Mouse (Mus musculus): ENCODE results near the gene Serac1. TPM values are rescaled to one million over a fixed set of nuclear protein-coding genes. Genes with fewer than 3 reads are reported as not detected.

Serac1 gene
- polyA plus RNA-seq, 1 experiment from 2014 or later = 7.0 TPM

- in situ Hi-C loops (cut with MboI; ENCODE audit: low pct_unique_long_range_greater_than_20kb) = no loop called here
- ChIA-PET CTCF (interaction anchor here (0.7 to 0.8 kb wide), 2 partner anchors 18 to 88 kb away, joined by 3 read pairs; no protein-coding TSS in a partner anchor), POLR2A (interaction anchor here (1.1 to 1.5 kb wide), 3 partner anchors 17 to 57 kb away, joined by 3 to 4 read pairs (median 3); no protein-coding TSS in a partner anchor)
- H3K27me3 ChIP-seq = no peaks in the 10 kb centered on the region
- no peak for TF ChIP-seq CTCF (IDR thresholded peaks at IDR 0.05)
- ATAC-seq = no peak
- no peak for DNase-seq (ENCODE audit: low read depth, low spot score)
Observed at GRCm38 (mm10) chr17:6108175-6108574, 28.6 kb upstream of the Serac1 start.

- H3K27me3 ChIP-seq = no peaks in the 10 kb centered on the region
- ATAC-seq = peak; percentile 40
- ChIA-PET POLR2A (interaction anchor here (1.1 to 1.5 kb wide), 4 partner anchors 9 to 58 kb away, joined by 3 to 4 read pairs (median 4); no protein-coding TSS in a partner anchor), CTCF (interaction anchor here (0.7 kb wide), 1 partner anchor 20 kb away, joined by 3 read pairs; no protein-coding TSS in a partner anchor)
- DNase-seq (ENCODE audit: low read depth, low spot score) = no peak
- in situ Hi-C loops (cut with MboI; ENCODE audit: low pct_unique_long_range_greater_than_20kb) = no loop called here
- no peak for TF ChIP-seq CTCF (IDR thresholded peaks at IDR 0.05)
Observed at GRCm38 (mm10) chr17:6107015-6107601, 27.6 kb upstream of the Serac1 start.

- CTCF ChIA-PET = no interaction called here
- in situ Hi-C loops (cut with MboI; ENCODE audit: low pct_unique_long_range_greater_than_20kb) = no loop called here
- TF ChIP-seq CTCF (IDR thresholded peaks at IDR 0.05) = no peak
- ATAC-seq = peak; percentile 81
- H3K27me3 ChIP-seq = no peaks in the 10 kb centered on the region
- POLR2A ChIA-PET = interaction anchor here (1.1 to 1.5 kb wide), 2 partner anchors 10 to 19 kb away, joined by 3 to 4 read pairs; no protein-coding TSS in a partner anchor
- no peak for DNase-seq (ENCODE audit: low read depth, low spot score)
Observed at GRCm38 (mm10) chr17:6106361-6107014, 26.9 kb upstream of the Serac1 start, which contains the start of gene Tulp4. TSS of gene Tulp4 (plus strand) at chr17:6106437.

- ChIA-PET POLR2A (no interaction called here), CTCF (interaction anchor here (1.2 kb wide), 1 partner anchor 70 kb away, joined by 3 read pairs; no protein-coding TSS in a partner anchor)
- no peak for ATAC-seq
Observed at GRCm38 (mm10) chr17:6103566-6103965, 24.0 kb upstream of the Serac1 start.

GRCm38 (mm10) chr17:6102287-6102686 lies 22.7 kb upstream of the Serac1 start:
- no peak for ATAC-seq
- CTCF ChIA-PET = interaction anchor here (1.0 kb wide), 1 partner anchor 16 kb away, joined by 3 read pairs; no protein-coding TSS in a partner anchor

More at GRCm38 (mm10) chr17:6103566-6103965, 24.0 kb upstream of the Serac1 start:
- no peaks in the 10 kb centered on the region for H3K27me3 ChIP-seq
- DNase-seq (ENCODE audit: low read depth, low spot score) = no peak
- in situ Hi-C loops (cut with MboI; ENCODE audit: low pct_unique_long_range_greater_than_20kb) = no loop called here
- TF ChIP-seq CTCF (IDR thresholded peaks at IDR 0.05) = no peak

GRCm38 (mm10) chr17:6097884-6098283 lies 18.3 kb upstream of the Serac1 start:
- ChIA-PET CTCF (interaction anchor here (1.0 to 1.9 kb wide), 4 partner anchors 11 to 19 kb away, joined by 3 to 9 read pairs (median 4); partner anchors contain the start of gene Serac1), POLR2A (no interaction called here)
- in situ Hi-C loops (cut with MboI; ENCODE audit: low pct_unique_long_range_greater_than_20kb) = loop anchor here (25.0 kb wide), 1 partner anchor 589 kb away; no protein-coding TSS in a partner anchor
- no peak for DNase-seq (ENCODE audit: low read depth, low spot score)
- TF ChIP-seq CTCF (IDR thresholded peaks at IDR 0.05) = peak; percentile 98
- H3K27me3 ChIP-seq = no peaks in the 10 kb centered on the region
- peak; percentile 67 for ATAC-seq

More at GRCm38 (mm10) chr17:6102287-6102686, 22.7 kb upstream of the Serac1 start:
- TF ChIP-seq CTCF (IDR thresholded peaks at IDR 0.05) = no peak
- in situ Hi-C loops (cut with MboI; ENCODE audit: low pct_unique_long_range_greater_than_20kb) = no loop called here
- H3K27me3 ChIP-seq = no peaks in the 10 kb centered on the region
- POLR2A ChIA-PET = no interaction called here
- no peak for DNase-seq (ENCODE audit: low read depth, low spot score)

- no peaks in the 10 kb centered on the region for H3K27me3 ChIP-seq
- CTCF ChIA-PET = interaction anchor here (0.7 kb wide), 1 partner anchor 14 kb away, joined by 4 read pairs; no protein-coding TSS in a partner anchor
- no peak for DNase-seq (ENCODE audit: low read depth, low spot score)
- in situ Hi-C loops (cut with MboI; ENCODE audit: low pct_unique_long_range_greater_than_20kb) = loop anchor here (25.0 kb wide), 1 partner anchor 592 kb away; no protein-coding TSS in a partner anchor
- POLR2A ChIA-PET = no interaction called here
- no peak for TF ChIP-seq CTCF (IDR thresholded peaks at IDR 0.05)
- ATAC-seq = no peak
Observed at GRCm38 (mm10) chr17:6095579-6095978, 16.0 kb upstream of the Serac1 start.

- DNase-seq (ENCODE audit: low read depth, low spot score) = no peak
- in situ Hi-C loops (cut with MboI; ENCODE audit: low pct_unique_long_range_greater_than_20kb) = loop anchor here (25.0 kb wide), 1 partner anchor 596 kb away; no protein-coding TSS in a partner anchor
- no peak for ATAC-seq
- POLR2A ChIA-PET = no interaction called here
- no peak for TF ChIP-seq CTCF (IDR thresholded peaks at IDR 0.05)
- no peaks in the 10 kb centered on the region for H3K27me3 ChIP-seq
- CTCF ChIA-PET = no interaction called here
Observed at GRCm38 (mm10) chr17:6091604-6092003, 12.1 kb upstream of the Serac1 start.

- ATAC-seq = no peak
- ChIA-PET CTCF (no interaction called here), POLR2A (no interaction called here)
- no peaks in the 10 kb centered on the region for H3K27me3 ChIP-seq
- in situ Hi-C loops (cut with MboI; ENCODE audit: low pct_unique_long_range_greater_than_20kb) = loop anchor here (25.0 kb wide), 1 partner anchor 604 kb away; no protein-coding TSS in a partner anchor
- no peak for DNase-seq (ENCODE audit: low read depth, low spot score)
- no peak for TF ChIP-seq CTCF (IDR thresholded peaks at IDR 0.05)
Observed at GRCm38 (mm10) chr17:6083323-6083890, 3.9 kb upstream of the Serac1 start.

- in situ Hi-C loops (cut with MboI; ENCODE audit: low pct_unique_long_range_greater_than_20kb) = no loop called here
Observed at GRCm38 (mm10) chr17:6073405-6073804, 6.1 kb downstream of the Serac1 start.

More at GRCm38 (mm10) chr17:6073405-6073804, 6.1 kb downstream of the Serac1 start:
- no peaks in the 10 kb centered on the region for H3K27me3 ChIP-seq
- ChIA-PET POLR2A (no interaction called here), CTCF (interaction anchor here (4.6 kb wide), 1 partner anchor 18 kb away, joined by 15 read pairs; no protein-coding TSS in a partner anchor)
- DNase-seq (ENCODE audit: low read depth, low spot score) = no peak
- no peak for ATAC-seq
- TF ChIP-seq CTCF (IDR thresholded peaks at IDR 0.05) = no peak

Data from Patski (cell line).